Mouse (Mus musculus): ENCODE data around the gene Zfp646. TPM values are rescaled to one million over a fixed set of nuclear protein-coding genes. Genes with fewer than 3 reads are reported as not detected.
A peak's percentile ranks its signal among the peaks of the same experiment; 100 is the strongest.

The Zfp646 gene
- polyA plus RNA-seq, 1 experiment from 2014 or later: 17.1 TPM

DNA sequence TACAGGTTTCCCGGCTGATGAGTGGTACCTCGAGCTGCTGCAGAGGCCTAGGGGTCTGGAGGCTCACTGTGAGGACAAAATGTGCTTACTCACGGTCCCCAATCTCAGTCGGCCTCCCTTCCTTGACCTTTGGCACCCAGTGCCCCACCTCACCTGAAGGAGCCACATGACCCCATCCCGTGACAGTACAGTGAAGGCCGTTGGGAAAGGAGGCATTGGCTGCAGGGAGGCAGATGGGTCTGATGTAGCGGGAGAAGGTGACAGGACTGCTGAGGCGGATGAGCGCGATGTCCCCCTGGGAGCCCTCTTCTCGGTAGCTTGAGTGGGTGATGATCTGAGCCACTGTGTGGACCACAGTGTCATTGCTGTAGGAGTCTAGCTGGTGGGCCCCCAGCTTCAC lies 50.8 kb downstream of the Zfp646 start:
- ATAC-seq (ENCODE audit: insufficient number of reproducible peaks, insufficient read depth, low FRiP score, low read depth): no peak
- Histone ChIP-seq H3K4me1 (ENCODE audit: control insufficient read depth, insufficient read depth, low read length) (peaks cover 11% of the 10 kb centered on the region), H3K27ac (ENCODE audit: low read length) (peak overlapping the region; percentile 91; the same call in 1 of the 2 replicates), H3K4me2 (replicated peaks; ENCODE audit: low read depth, low read length) (no peak overlapping the region), H3K36me3 (ENCODE audit: control insufficient read depth, insufficient read depth, low read length) (peaks cover 11% of the 10 kb centered on the region), H3K9me3 (ENCODE audit: control insufficient read depth, low read depth, low read length) (no peaks in the 10 kb centered on the region), H3K9ac (replicated peaks; ENCODE audit: low read depth, low read length) (no peak overlapping the region), H3K27me3 (ENCODE audit: control insufficient read depth, insufficient read depth, low read length) (no peaks in the 10 kb centered on the region), H3K4me3 (ENCODE audit: low read depth, low read length) (no peak overlapping the region)
- 79% methylated on average over 11 of the region's 11 CpGs for WGBS

GRCm38 (mm10) chr7:127927726-127928125 lies 51.7 kb downstream of the Zfp646 start:
- no peak for ATAC-seq (ENCODE audit: insufficient number of reproducible peaks, insufficient read depth, low FRiP score, low read depth)
- peaks cover 11% of the 10 kb centered on the region for H3K36me3 ChIP-seq (ENCODE audit: control insufficient read depth, insufficient read depth, low read length)
- WGBS: 80% methylated on average over 11 of the region's 11 CpGs
- H3K4me1 ChIP-seq (ENCODE audit: control insufficient read depth, insufficient read depth, low read length): peaks cover 17% of the 10 kb centered on the region
- H3K9ac ChIP-seq (replicated peaks; ENCODE audit: low read depth, low read length): no peak overlapping the region
- no peaks in the 10 kb centered on the region for H3K9me3 ChIP-seq (ENCODE audit: control insufficient read depth, low read depth, low read length)
- H3K4me3 ChIP-seq (ENCODE audit: low read depth, low read length): peak overlapping the region; percentile 42; the same call in 1 of the 2 replicates
- H3K4me2 ChIP-seq (replicated peaks; ENCODE audit: low read depth, low read length): peak overlapping the region; percentile 33
- H3K27ac ChIP-seq (ENCODE audit: low read length): no peak overlapping the region
- no peaks in the 10 kb centered on the region for H3K27me3 ChIP-seq (ENCODE audit: control insufficient read depth, insufficient read depth, low read length)

DNA sequence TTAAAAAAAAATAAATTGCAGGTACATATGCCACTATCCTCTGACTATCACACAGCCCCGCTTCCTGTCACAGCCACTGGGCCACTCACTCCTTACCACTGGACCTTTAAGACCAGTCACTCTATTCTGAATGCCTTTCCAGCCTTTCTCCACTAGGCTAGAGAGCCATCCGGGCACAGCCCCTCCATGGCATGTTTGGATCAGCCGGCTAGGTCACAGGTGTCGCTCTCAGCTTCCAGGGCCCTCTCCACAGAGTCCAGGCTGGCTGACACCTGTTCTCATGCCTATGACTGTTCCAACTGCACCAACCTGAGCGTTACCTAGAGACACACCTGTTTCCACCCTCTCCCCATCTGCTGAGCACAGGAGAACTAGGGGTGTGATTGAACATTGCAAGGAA lies 52.6 kb downstream of the Zfp646 start:
- H3K27ac ChIP-seq (ENCODE audit: low read length): no peak overlapping the region
- 42% methylated on average over 5 of the region's 5 CpGs for WGBS
- H3K27me3 ChIP-seq (ENCODE audit: control insufficient read depth, insufficient read depth, low read length): no peaks in the 10 kb centered on the region
- H3K9ac ChIP-seq (replicated peaks; ENCODE audit: low read depth, low read length): peak overlapping the region; percentile 60
- H3K36me3 ChIP-seq (ENCODE audit: control insufficient read depth, insufficient read depth, low read length): peaks cover 11% of the 10 kb centered on the region
- H3K4me1 ChIP-seq (ENCODE audit: control insufficient read depth, insufficient read depth, low read length): peaks cover 17% of the 10 kb centered on the region
- no peaks in the 10 kb centered on the region for H3K9me3 ChIP-seq (ENCODE audit: control insufficient read depth, low read depth, low read length)
- peak overlapping the region; percentile 33 for H3K4me2 ChIP-seq (replicated peaks; ENCODE audit: low read depth, low read length)
- ATAC-seq (ENCODE audit: insufficient number of reproducible peaks, insufficient read depth, low FRiP score, low read depth): no peak
- peak overlapping the region; percentile 42 for H3K4me3 ChIP-seq (ENCODE audit: low read depth, low read length)

GRCm38 (mm10) chr7:127929923-127930322 lies 53.9 kb downstream of the Zfp646 start, which contains the start of gene Prss8:
Gene Prss8 (minus strand): TSS chr7:127930104.
- WGBS: 13% methylated on average over 6 of the region's 6 CpGs
- peak within 1 kb of the TSS; percentile 60 for H3K9ac ChIP-seq (replicated peaks; ENCODE audit: low read depth, low read length)
- H3K4me1 ChIP-seq (ENCODE audit: control insufficient read depth, insufficient read depth, low read length): peaks cover 29% of the 10 kb centered on the region
- ATAC-seq (ENCODE audit: insufficient number of reproducible peaks, insufficient read depth, low FRiP score, low read depth): peak; percentile 35; the same call in 1 of the 2 replicates
- H3K36me3 ChIP-seq (ENCODE audit: control insufficient read depth, insufficient read depth, low read length): peaks cover 7% of the 10 kb centered on the region; the same call in 1 of the 2 replicates
- no peaks in the 10 kb centered on the region for H3K27me3 ChIP-seq (ENCODE audit: control insufficient read depth, insufficient read depth, low read length)
- no peaks in the 10 kb centered on the region for H3K9me3 ChIP-seq (ENCODE audit: control insufficient read depth, low read depth, low read length)
- H3K27ac ChIP-seq (ENCODE audit: low read length): peak within 1 kb of the TSS; percentile 92
- peak within 1 kb of the TSS; percentile 42 for H3K4me3 ChIP-seq (ENCODE audit: low read depth, low read length)
- H3K4me2 ChIP-seq (replicated peaks; ENCODE audit: low read depth, low read length): peak within 1 kb of the TSS; percentile 33

GRCm38 (mm10) chr7:127930636-127931035 lies 54.6 kb downstream of the Zfp646 start:
- no peaks in the 10 kb centered on the region for H3K9me3 ChIP-seq (ENCODE audit: control insufficient read depth, low read depth, low read length)
- 73% methylated on average over 5 of the region's 5 CpGs for WGBS
- H3K4me1 ChIP-seq (ENCODE audit: control insufficient read depth, insufficient read depth, low read length): peaks cover 29% of the 10 kb centered on the region
- H3K27ac ChIP-seq (ENCODE audit: low read length): peak overlapping the region; percentile 92; the same call in 1 of the 2 replicates
- H3K4me2 ChIP-seq (replicated peaks; ENCODE audit: low read depth, low read length): 0 out of 2 replicates have a peak overlapping the region, but pooled peaks have one; percentile 33
- no peaks in the 10 kb centered on the region for H3K27me3 ChIP-seq (ENCODE audit: control insufficient read depth, insufficient read depth, low read length)
- no peak for ATAC-seq (ENCODE audit: insufficient number of reproducible peaks, insufficient read depth, low FRiP score, low read depth)
- no peak overlapping the region for H3K9ac ChIP-seq (replicated peaks; ENCODE audit: low read depth, low read length)
- peaks cover 5% of the 10 kb centered on the region; the same call in 1 of the 2 replicates for H3K36me3 ChIP-seq (ENCODE audit: control insufficient read depth, insufficient read depth, low read length)
- no peak overlapping the region for H3K4me3 ChIP-seq (ENCODE audit: low read depth, low read length)

DNA sequence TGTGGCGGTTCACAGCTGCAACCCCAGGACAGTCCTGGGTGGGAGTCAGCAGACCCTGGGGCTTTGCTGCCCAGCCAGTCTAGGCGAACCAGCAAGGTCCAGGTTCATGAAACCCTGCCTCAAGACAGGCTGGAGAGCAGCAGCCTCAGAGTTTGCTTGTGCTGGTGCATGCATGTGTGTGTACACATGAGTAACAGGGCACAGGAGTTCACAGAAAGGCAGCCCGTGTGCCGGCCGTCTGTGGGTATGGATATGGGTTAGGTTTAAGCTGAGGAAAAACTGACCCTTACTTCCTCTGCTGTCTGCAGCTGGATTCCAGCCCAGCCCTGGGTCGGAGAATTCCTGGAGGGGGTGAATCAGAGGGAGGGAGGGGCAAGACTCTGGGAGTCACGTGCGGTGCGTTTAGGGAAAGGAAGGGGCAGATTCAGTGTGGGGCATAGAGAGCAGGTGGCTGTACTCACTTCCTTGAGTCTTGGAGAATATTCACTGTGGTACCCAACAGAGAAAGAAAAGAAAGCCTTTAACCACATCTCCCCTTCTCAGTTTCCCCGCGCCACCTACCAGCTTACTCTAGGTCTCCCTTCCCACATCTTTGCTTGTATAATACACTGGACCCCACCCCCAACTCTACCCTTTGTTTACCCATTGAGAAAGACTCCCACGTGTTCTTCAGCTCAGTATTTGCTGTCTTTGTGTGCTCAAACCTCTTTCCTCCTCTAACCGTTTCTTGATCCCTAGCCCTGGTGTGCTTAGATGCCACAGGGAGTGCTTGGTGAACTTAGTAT lies 55.5 kb downstream of the Zfp646 start:
- Histone ChIP-seq H3K9ac (replicated peaks; ENCODE audit: low read depth, low read length) (no peak overlapping the region; the same call in 1 of the 2 replicates), H3K27ac (ENCODE audit: low read length) (peak overlapping the region; percentile 92), H3K4me2 (replicated peaks; ENCODE audit: low read depth, low read length) (peak overlapping the region; percentile 30), H3K36me3 (ENCODE audit: control insufficient read depth, insufficient read depth, low read length) (no peaks in the 10 kb centered on the region; the same call in 1 of the 2 replicates), H3K27me3 (ENCODE audit: control insufficient read depth, insufficient read depth, low read length) (no peaks in the 10 kb centered on the region), H3K4me3 (ENCODE audit: low read depth, low read length) (no peak overlapping the region), H3K9me3 (ENCODE audit: control insufficient read depth, low read depth, low read length) (no peaks in the 10 kb centered on the region), H3K4me1 (ENCODE audit: control insufficient read depth, insufficient read depth, low read length) (peaks cover 29% of the 10 kb centered on the region)
- 22% methylated on average over 13 of the region's 13 CpGs for WGBS
- peak; percentile 28 for ATAC-seq (ENCODE audit: insufficient number of reproducible peaks, insufficient read depth, low FRiP score, low read depth)

DNA sequence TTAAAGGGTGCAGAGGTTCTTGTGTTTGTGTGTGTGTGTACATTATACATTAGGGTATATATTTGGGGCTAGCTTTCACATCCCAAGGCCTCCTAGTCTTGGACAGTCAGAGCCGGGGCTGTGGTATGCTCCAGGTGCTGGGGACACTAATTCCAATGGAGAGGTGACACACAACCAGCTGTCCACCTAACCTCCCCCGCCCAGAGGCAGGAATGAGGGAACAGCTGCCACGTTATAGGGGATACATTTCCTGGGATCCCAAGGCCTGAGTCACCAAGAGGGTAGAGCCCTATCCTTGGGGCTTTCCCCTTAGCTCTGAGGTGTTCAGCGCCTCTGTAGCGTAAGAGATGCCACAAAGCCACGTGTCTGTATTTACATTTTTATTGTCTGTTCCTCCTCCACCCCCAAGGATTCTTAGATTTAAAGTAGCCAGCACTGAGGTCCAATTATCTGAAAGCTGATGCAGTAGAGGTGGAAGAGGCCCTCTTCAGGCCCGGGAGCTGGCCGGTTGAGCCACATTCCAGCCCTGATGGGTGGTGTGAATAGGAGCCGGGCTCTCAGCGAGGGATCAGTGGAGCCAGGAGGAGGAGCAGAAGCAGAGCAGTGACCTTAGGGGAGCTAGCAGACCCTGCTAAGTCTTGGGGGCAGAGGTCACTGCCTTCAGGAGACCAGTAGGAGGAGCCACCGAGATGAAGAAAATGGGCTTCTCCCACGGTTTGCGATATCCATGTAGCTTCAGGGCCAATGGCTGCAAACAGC lies 56.4 kb downstream of the Zfp646 start:
- H3K9me3 ChIP-seq (ENCODE audit: control insufficient read depth, low read depth, low read length): no peaks in the 10 kb centered on the region
- peak overlapping the region; percentile 30 for H3K4me2 ChIP-seq (replicated peaks; ENCODE audit: low read depth, low read length)
- peaks cover 29% of the 10 kb centered on the region for H3K4me1 ChIP-seq (ENCODE audit: control insufficient read depth, insufficient read depth, low read length)
- H3K27ac ChIP-seq (ENCODE audit: low read length): peak overlapping the region; percentile 92
- 21% methylated on average over 13 of the region's 13 CpGs for WGBS
- no peak overlapping the region for H3K9ac ChIP-seq (replicated peaks; ENCODE audit: low read depth, low read length)
- H3K4me3 ChIP-seq (ENCODE audit: low read depth, low read length): no peak overlapping the region
- ATAC-seq (ENCODE audit: insufficient number of reproducible peaks, insufficient read depth, low FRiP score, low read depth): no peak; the same call in 1 of the 2 replicates
- no peaks in the 10 kb centered on the region for H3K27me3 ChIP-seq (ENCODE audit: control insufficient read depth, insufficient read depth, low read length)
- no peaks in the 10 kb centered on the region for H3K36me3 ChIP-seq (ENCODE audit: control insufficient read depth, insufficient read depth, low read length)

- Histone ChIP-seq H3K4me2 (replicated peaks; ENCODE audit: low read depth, low read length) (no peak overlapping the region), H3K27me3 (ENCODE audit: control insufficient read depth, insufficient read depth, low read length) (no peaks in the 10 kb centered on the region), H3K9ac (replicated peaks; ENCODE audit: low read depth, low read length) (no peak overlapping the region), H3K27ac (ENCODE audit: low read length) (no peak overlapping the region), H3K36me3 (ENCODE audit: control insufficient read depth, insufficient read depth, low read length) (no peaks in the 10 kb centered on the region), H3K4me1 (ENCODE audit: control insufficient read depth, insufficient read depth, low read length) (peaks cover 29% of the 10 kb centered on the region), H3K4me3 (ENCODE audit: low read depth, low read length) (no peak overlapping the region), H3K9me3 (ENCODE audit: control insufficient read depth, low read depth, low read length) (no peaks in the 10 kb centered on the region)
- no peak for ATAC-seq (ENCODE audit: insufficient number of reproducible peaks, insufficient read depth, low FRiP score, low read depth)
- 83% methylated on average over 5 of the region's 5 CpGs for WGBS
Measured at GRCm38 (mm10) chr7:127934075-127934474, 58.1 kb downstream of the Zfp646 start.

Data from stomach, embryonic 14.5 days (tissue).